Mouse (Mus musculus): ENCODE results near the gene Iffo1. TPM values are rescaled to one million over a fixed set of nuclear protein-coding genes. Genes with fewer than 3 reads are reported as not detected.

Iffo1 gene
- polyA plus RNA-seq, 1 experiment, result 6.3 TPM

GRCm38 (mm10) chr6:125137002-125137671 is 7.9 kb upstream of the Iffo1 start:
- 88% methylated on average over 19 of the region's 19 CpGs for WGBS
- DNase-seq (ENCODE audit: low read depth, low spot score), result no peak

GRCm38 (mm10) chr6:125139747-125140146 is 5.3 kb upstream of the Iffo1 start:
- DNase-seq (ENCODE audit: low read depth, low spot score), result no peak
- WGBS, result 86% methylated on average over 7 of the region's 7 CpGs

GRCm38 (mm10) chr6:125142436-125142835 is 2.6 kb upstream of the Iffo1 start:
- WGBS, result 89% methylated on average over 8 of the region's 8 CpGs

GRCm38 (mm10) chr6:125143128-125143527 is 1.9 kb upstream of the Iffo1 start:
- WGBS, result 74% methylated on average over 3 of the region's 3 CpGs
- no peak for DNase-seq (ENCODE audit: low read depth, low spot score)

More at GRCm38 (mm10) chr6:125142436-125142835, 2.6 kb upstream of the Iffo1 start:
- DNase-seq (ENCODE audit: low read depth, low spot score), result no peak

GRCm38 (mm10) chr6:125143904-125144303 is 1.1 kb upstream of the Iffo1 start:
- WGBS, result 82% methylated on average over 9 of the region's 9 CpGs
- no peak for DNase-seq (ENCODE audit: low read depth, low spot score)

- 21% methylated on average over 35 of the region's 35 CpGs for WGBS
- no peak for DNase-seq (ENCODE audit: low read depth, low spot score)
Measured at GRCm38 (mm10) chr6:125145479-125145951, 474 bp downstream of the Iffo1 start.

- 57% methylated on average over 7 of the region's 7 CpGs for WGBS
- no peak for DNase-seq (ENCODE audit: low read depth, low spot score)
Measured at GRCm38 (mm10) chr6:125146148-125146547, 1.1 kb downstream of the Iffo1 start.

GRCm38 (mm10) chr6:125146797-125147196 is 1.8 kb downstream of the Iffo1 start:
- 63% methylated on average over 4 of the region's 4 CpGs for WGBS
- no peak for DNase-seq (ENCODE audit: low read depth, low spot score)

- DNase-seq (ENCODE audit: low read depth, low spot score), result no peak
- 52% methylated on average over 10 of the region's 10 CpGs for WGBS
Measured at GRCm38 (mm10) chr6:125147329-125147728, 2.3 kb downstream of the Iffo1 start.

- no peak for DNase-seq (ENCODE audit: low read depth, low spot score)
Measured at GRCm38 (mm10) chr6:125148251-125148925, 3.3 kb downstream of the Iffo1 start.

GRCm38 (mm10) chr6:125148926-125149568 is 4.0 kb downstream of the Iffo1 start:
- 67% methylated on average over 16 of the region's 16 CpGs for WGBS
- no peak for DNase-seq (ENCODE audit: low read depth, low spot score)

More at GRCm38 (mm10) chr6:125148251-125148925, 3.3 kb downstream of the Iffo1 start:
- WGBS, result 55% methylated on average over 18 of the region's 18 CpGs

GRCm38 (mm10) chr6:125149569-125149950 is 4.5 kb downstream of the Iffo1 start:
- DNase-seq (ENCODE audit: low read depth, low spot score), result no peak
- 61% methylated on average over 7 of the region's 7 CpGs for WGBS

- 59% methylated on average over 22 of the region's 22 CpGs for WGBS
Measured at GRCm38 (mm10) chr6:125152212-125153017, 7.4 kb downstream of the Iffo1 start.

GRCm38 (mm10) chr6:125153018-125153389 is 8.0 kb downstream of the Iffo1 start:
- 72% methylated on average over 5 of the region's 5 CpGs for WGBS

More at GRCm38 (mm10) chr6:125152212-125153017, 7.4 kb downstream of the Iffo1 start:
- no peak for DNase-seq (ENCODE audit: low read depth, low spot score)

GRCm38 (mm10) chr6:125153682-125154081 is 8.6 kb downstream of the Iffo1 start:
- 91% methylated on average over 4 of the region's 4 CpGs for WGBS
- DNase-seq (ENCODE audit: low read depth, low spot score), result no peak

More at GRCm38 (mm10) chr6:125153018-125153389, 8.0 kb downstream of the Iffo1 start:
- no peak for DNase-seq (ENCODE audit: low read depth, low spot score)

GRCm38 (mm10) chr6:125154550-125154949 is 9.5 kb downstream of the Iffo1 start:
- DNase-seq (ENCODE audit: low read depth, low spot score), result no peak

- 47% methylated on average over 8 of the region's 8 CpGs for WGBS
- no peak for DNase-seq (ENCODE audit: low read depth, low spot score)
Measured at GRCm38 (mm10) chr6:125155262-125155661, 10.2 kb downstream of the Iffo1 start.

GRCm38 (mm10) chr6:125156491-125156890 is 11.4 kb downstream of the Iffo1 start:
- WGBS, result 81% methylated on average over 3 of the region's 3 CpGs
- DNase-seq (ENCODE audit: low read depth, low spot score), result no peak

- DNase-seq (ENCODE audit: low read depth, low spot score), result no peak
- WGBS, result 73% methylated on average over 7 of the region's 7 CpGs
Measured at GRCm38 (mm10) chr6:125156903-125157614, 12.0 kb downstream of the Iffo1 start.
